Mouse (Mus musculus): ENCODE measurements around the gene Pkhd1. TPM values are rescaled to one million over a fixed set of nuclear protein-coding genes. Genes with fewer than 3 reads are reported as not detected.
"Not testable (repeated sequence)": the region's sequence is repeated elsewhere in the genome, so short reads cannot be mapped to it uniquely, and the experiment has no call there.

Gene Pkhd1
- polyA plus RNA-seq, 1 experiment from 2014 or later, result 0.67 TPM

- H3K27me3 ChIP-seq (ENCODE audit: insufficient read depth, low read length), result no peaks in the 10 kb centered on the region
- no peaks in the 10 kb centered on the region for H3K36me3 ChIP-seq (ENCODE audit: insufficient read depth)
- ATAC-seq (ENCODE audit: insufficient read depth) (no peak), DNase-seq (no peak)
- no peak overlapping the region for H3K4me3 ChIP-seq (ENCODE audit: low read depth, low read length)
- no peak overlapping the region for H3K27ac ChIP-seq (ENCODE audit: low read depth)
- no peaks in the 10 kb centered on the region for H3K9me3 ChIP-seq (ENCODE audit: low read depth, low read length)
- no peak overlapping the region for H3K4me2 ChIP-seq
- no peaks in the 10 kb centered on the region for H3K4me1 ChIP-seq (ENCODE audit: insufficient read depth)
- no peak overlapping the region for H3K9ac ChIP-seq
- no peak for TF ChIP-seq CTCF (IDR thresholded peaks at IDR 0.05; ENCODE audit: low read depth)
- 55% methylated on average over 1 of the region's 1 CpGs for WGBS
Measured at GRCm38 (mm10) chr1:20216681-20217080, 401.2 kb downstream of the Pkhd1 start.

GRCm38 (mm10) chr1:20190444-20190843 is 427.4 kb downstream of the Pkhd1 start:
- Histone ChIP-seq H3K4me3 (ENCODE audit: low read depth, low read length) (no peak overlapping the region), H3K9me3 (ENCODE audit: low read depth, low read length) (no peaks in the 10 kb centered on the region), H3K27ac (ENCODE audit: low read depth) (no peak overlapping the region), H3K36me3 (ENCODE audit: insufficient read depth) (no peaks in the 10 kb centered on the region), H3K4me1 (ENCODE audit: insufficient read depth) (no peaks in the 10 kb centered on the region), H3K9ac (no peak overlapping the region), H3K4me2 (no peak overlapping the region), H3K27me3 (ENCODE audit: insufficient read depth, low read length) (no peaks in the 10 kb centered on the region)
- no peak for DNase-seq
- no peak for TF ChIP-seq CTCF (IDR thresholded peaks at IDR 0.05; ENCODE audit: low read depth)
- no peak for ATAC-seq (ENCODE audit: insufficient read depth)
- 48% methylated on average over 9 of the region's 9 CpGs for WGBS

- no peak overlapping the region for H3K4me3 ChIP-seq (ENCODE audit: low read depth, low read length)
- H3K27ac ChIP-seq (ENCODE audit: low read depth), result no peak overlapping the region
- no peaks in the 10 kb centered on the region for H3K4me1 ChIP-seq (ENCODE audit: insufficient read depth)
- ATAC-seq (ENCODE audit: insufficient read depth) (no peak), DNase-seq (no peak)
- no peaks in the 10 kb centered on the region for H3K9me3 ChIP-seq (ENCODE audit: low read depth, low read length)
- 77% methylated on average over 8 of the region's 8 CpGs for WGBS
- TF ChIP-seq CTCF (IDR thresholded peaks at IDR 0.05; ENCODE audit: low read depth), result no peak
- no peak overlapping the region for H3K9ac ChIP-seq
- no peaks in the 10 kb centered on the region for H3K36me3 ChIP-seq (ENCODE audit: insufficient read depth)
- no peak overlapping the region for H3K4me2 ChIP-seq
- no peaks in the 10 kb centered on the region for H3K27me3 ChIP-seq (ENCODE audit: insufficient read depth, low read length)
Measured at GRCm38 (mm10) chr1:20180157-20180556, 437.7 kb downstream of the Pkhd1 start.

- no peak overlapping the region for H3K27ac ChIP-seq (ENCODE audit: low read depth)
- H3K9ac ChIP-seq, result no peak overlapping the region
- ATAC-seq (ENCODE audit: insufficient read depth) (no peak), DNase-seq (no peak)
- WGBS, result 67% methylated on average over 4 of the region's 4 CpGs
- H3K27me3 ChIP-seq (ENCODE audit: insufficient read depth, low read length), result no peaks in the 10 kb centered on the region
- H3K4me1 ChIP-seq (ENCODE audit: insufficient read depth), result no peaks in the 10 kb centered on the region
- no peak overlapping the region for H3K4me3 ChIP-seq (ENCODE audit: low read depth, low read length)
- H3K9me3 ChIP-seq (ENCODE audit: low read depth, low read length), result no peaks in the 10 kb centered on the region
- TF ChIP-seq CTCF (IDR thresholded peaks at IDR 0.05; ENCODE audit: low read depth), result no peak
- no peaks in the 10 kb centered on the region for H3K36me3 ChIP-seq (ENCODE audit: insufficient read depth)
- H3K4me2 ChIP-seq, result no peak overlapping the region
Measured at GRCm38 (mm10) chr1:20171199-20171598, 446.7 kb downstream of the Pkhd1 start.

GRCm38 (mm10) chr1:20150627-20151026 is 467.2 kb downstream of the Pkhd1 start:
- ATAC-seq (ENCODE audit: insufficient read depth); H3K9me3 ChIP-seq (ENCODE audit: low read depth, low read length); DNase-seq; H3K4me1 ChIP-seq (ENCODE audit: insufficient read depth); H3K27ac ChIP-seq (ENCODE audit: low read depth); H3K36me3 ChIP-seq (ENCODE audit: insufficient read depth); H3K4me3 ChIP-seq (ENCODE audit: low read depth, low read length); H3K27me3 ChIP-seq (ENCODE audit: insufficient read depth, low read length); H3K9ac ChIP-seq; H3K4me2 ChIP-seq: not testable (repeated sequence)
- 73% methylated on average over 4 of the region's 4 CpGs for WGBS

- Histone ChIP-seq H3K4me2 (no peak overlapping the region), H3K9ac (no peak overlapping the region), H3K4me1 (ENCODE audit: insufficient read depth) (no peaks in the 10 kb centered on the region), H3K4me3 (ENCODE audit: low read depth, low read length) (no peak overlapping the region), H3K36me3 (ENCODE audit: insufficient read depth) (no peaks in the 10 kb centered on the region), H3K9me3 (ENCODE audit: low read depth, low read length) (no peaks in the 10 kb centered on the region), H3K27ac (ENCODE audit: low read depth) (no peak overlapping the region), H3K27me3 (ENCODE audit: insufficient read depth, low read length) (no peaks in the 10 kb centered on the region)
- 62% methylated on average over 2 of the region's 2 CpGs for WGBS
- DNase-seq (no peak), ATAC-seq (ENCODE audit: insufficient read depth) (no peak)
- TF ChIP-seq CTCF (IDR thresholded peaks at IDR 0.05; ENCODE audit: low read depth), result no peak
Measured at GRCm38 (mm10) chr1:20150016-20150415, 467.8 kb downstream of the Pkhd1 start.

GRCm38 (mm10) chr1:20136205-20136604 is 481.7 kb downstream of the Pkhd1 start:
- ATAC-seq (ENCODE audit: insufficient read depth) (no peak), DNase-seq (no peak)
- no peak overlapping the region for H3K4me3 ChIP-seq (ENCODE audit: low read depth, low read length)
- TF ChIP-seq CTCF (IDR thresholded peaks at IDR 0.05; ENCODE audit: low read depth), result no peak
- no peaks in the 10 kb centered on the region for H3K27me3 ChIP-seq (ENCODE audit: insufficient read depth, low read length)
- no peaks in the 10 kb centered on the region for H3K36me3 ChIP-seq (ENCODE audit: insufficient read depth)
- H3K27ac ChIP-seq (ENCODE audit: low read depth), result no peak overlapping the region
- no peak overlapping the region for H3K9ac ChIP-seq
- no peaks in the 10 kb centered on the region for H3K9me3 ChIP-seq (ENCODE audit: low read depth, low read length)
- no peak overlapping the region for H3K4me2 ChIP-seq
- WGBS, result 81% methylated on average over 3 of the region's 3 CpGs
- H3K4me1 ChIP-seq (ENCODE audit: insufficient read depth), result no peaks in the 10 kb centered on the region

GRCm38 (mm10) chr1:20135065-20135618 is 482.7 kb downstream of the Pkhd1 start:
- Histone ChIP-seq H3K4me1 (ENCODE audit: insufficient read depth) (no peaks in the 10 kb centered on the region), H3K27me3 (ENCODE audit: insufficient read depth, low read length) (no peaks in the 10 kb centered on the region), H3K9ac (no peak overlapping the region), H3K4me2 (no peak overlapping the region), H3K4me3 (ENCODE audit: low read depth, low read length) (no peak overlapping the region), H3K9me3 (ENCODE audit: low read depth, low read length) (no peaks in the 10 kb centered on the region), H3K36me3 (ENCODE audit: insufficient read depth) (no peaks in the 10 kb centered on the region), H3K27ac (ENCODE audit: low read depth) (no peak overlapping the region)
- 26% methylated on average over 4 of the region's 4 CpGs for WGBS
- DNase-seq, result peak; percentile 8
- 0 out of 2 replicates have a peak, but pooled peaks have one; percentile 8 for ATAC-seq (ENCODE audit: insufficient read depth)
- no peak for TF ChIP-seq CTCF (IDR thresholded peaks at IDR 0.05; ENCODE audit: low read depth)

All from lung, embryonic 14.5 days (tissue).